Mouse (Mus musculus) skeletal muscle tissue, adult 2 months (tissue): ENCODE data around the gene Gm19935.

Experiments
- DNase-seq: peaks from one replicate; pipeline ENCODE4 v3.0.0-alpha.2; 2012; ENCODE audit warnings: low read depth, low spot score

Gene Gm19935

DNA sequence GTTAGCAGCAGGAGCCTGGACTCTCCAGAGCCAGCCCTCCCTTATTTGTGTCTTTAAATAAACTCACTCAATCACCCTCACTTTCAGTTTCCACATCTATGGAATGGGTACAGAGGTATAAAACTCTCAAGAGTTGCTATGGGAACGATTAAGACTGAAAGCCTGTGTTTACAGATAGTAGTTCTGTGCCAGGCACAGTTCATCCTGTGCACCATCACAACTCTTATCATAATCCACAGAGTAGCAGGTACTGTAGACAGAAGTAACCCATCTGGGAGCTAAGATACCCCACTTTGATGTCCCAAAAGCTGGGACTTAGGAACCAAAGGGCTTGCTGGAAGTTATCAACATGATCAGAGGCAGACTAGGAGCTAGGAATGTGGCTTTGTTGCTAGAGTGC lies 12.6 kb upstream of the Gm19935 start:
- no peak for DNase-seq

GRCm38 (mm10) chr8:90828987-90829740 lies 12.0 kb upstream of the Gm19935 start:
- peak; percentile 60 for DNase-seq

GRCm38 (mm10) chr8:90828181-90828986 lies 11.2 kb upstream of the Gm19935 start, which contains the start of gene Chd9:
Gene Chd9 (plus strand): TSS chr8:90828352.
- peak; percentile 88 for DNase-seq

DNA sequence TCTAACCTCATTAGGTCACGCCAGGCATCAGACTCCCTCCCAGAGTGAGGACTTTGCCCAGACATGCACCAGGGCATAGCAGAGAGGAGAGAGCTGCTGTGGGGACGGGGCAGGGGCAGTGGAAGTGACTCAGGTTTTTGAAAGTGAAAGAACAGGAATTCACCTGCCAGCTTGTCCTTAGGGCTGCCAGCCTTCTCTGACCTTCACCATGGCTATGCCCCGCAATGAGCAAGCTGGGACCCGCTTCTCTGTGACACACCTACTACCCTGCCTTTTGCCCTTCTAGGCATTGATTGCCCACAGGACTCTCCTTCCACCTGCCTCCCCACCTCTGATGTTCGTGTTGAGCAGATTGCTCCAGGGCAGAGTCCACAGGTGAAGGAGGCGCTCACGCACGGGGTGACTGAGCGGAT lies 8.3 kb upstream of the Gm19935 start:
- DNase-seq = no peak

DNA sequence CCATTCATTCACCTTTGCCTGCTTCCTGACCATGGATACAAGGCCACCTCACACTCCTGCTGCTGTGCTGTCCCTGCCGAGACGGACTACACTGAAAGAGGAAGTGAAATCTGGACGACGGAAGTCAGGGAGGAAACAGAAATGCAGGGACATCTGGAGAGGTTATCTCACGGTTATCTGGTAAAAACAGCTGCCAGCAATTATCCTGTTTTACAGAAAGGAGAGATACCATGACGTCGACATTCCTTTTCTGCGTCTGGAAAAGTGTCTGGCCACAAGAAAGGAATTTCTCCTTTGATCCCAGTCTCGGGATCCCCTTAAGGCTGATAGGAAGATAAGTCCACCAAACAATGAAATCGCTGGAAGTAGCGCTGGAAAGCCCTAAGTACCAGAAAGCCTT lies 5.2 kb upstream of the Gm19935 start:
- DNase-seq = no peak

GRCm38 (mm10) chr8:90820321-90820696 lies 3.1 kb upstream of the Gm19935 start:
- no peak for DNase-seq

GRCm38 (mm10) chr8:90819561-90820320 lies 2.5 kb upstream of the Gm19935 start:
- DNase-seq = no peak

- DNase-seq = no peak
These were observed 921 bp downstream of the Gm19935 start for GRCm38 (mm10) chr8:90816061-90816882.

GRCm38 (mm10) chr8:90813602-90814320 lies 3.4 kb downstream of the Gm19935 start:
- DNase-seq = no peak

GRCm38 (mm10) chr8:90799473-90799872 lies 17.7 kb downstream of the Gm19935 start:
- DNase-seq = no peak

GRCm38 (mm10) chr8:90794990-90795861 lies 22.0 kb downstream of the Gm19935 start:
- peak; percentile 56 for DNase-seq

- DNase-seq = peak; percentile 48
These were observed 23.5 kb downstream of the Gm19935 start for GRCm38 (mm10) chr8:90793710-90794109.

DNA sequence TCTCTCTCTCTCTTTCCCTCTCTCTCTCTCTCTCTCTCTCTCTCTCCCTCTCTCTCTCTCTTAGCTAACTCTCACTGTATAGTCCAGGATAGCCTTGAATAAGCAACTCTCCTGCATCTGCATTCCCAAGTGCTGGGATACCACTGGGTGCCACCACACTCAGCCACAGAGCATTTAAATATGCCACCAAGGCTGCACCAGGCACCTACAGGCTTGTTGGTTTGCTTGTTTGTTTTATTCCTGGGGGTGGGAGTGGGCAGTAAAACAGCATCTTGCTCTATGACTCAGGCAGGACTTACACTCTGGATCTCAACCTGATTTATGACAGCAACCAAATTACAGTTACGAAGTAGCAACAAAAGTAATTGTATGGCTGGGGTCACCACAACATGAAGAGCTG lies 25.6 kb downstream of the Gm19935 start:
- DNase-seq = no peak

- no peak for DNase-seq
These were observed 47.4 kb downstream of the Gm19935 start for GRCm38 (mm10) chr8:90769791-90770190.
